Mouse (Mus musculus) neural tube, embryonic 11.5 days (tissue): ENCODE results near the gene Fndc5. TPM values are rescaled to one million over a fixed set of nuclear protein-coding genes. Genes with fewer than 3 reads are reported as not detected.

Experiments used
- ATAC-seq: fragments of 200-750 bp; cut with Nextera tagmentation; 2 replicates; pipeline ENCODE4 v1.8.0; 2017; ENCODE audit warnings: moderate number of reproducible peaks, mild to moderate bottlenecking, moderate TSS enrichment, moderate library complexity; ENCODE audit not compliant: insufficient read depth, low FRiP score, low TSS enrichment
- DNase-seq: peaks from one replicate; pipeline ENCODE4 v3.0.0-alpha.2; 2015; ENCODE audit warnings: low spot score
- H3K27ac ChIP-seq: fragments of 300-500 bp; sonication (generic); 2 replicates; pipeline ENCODE4 v1.5.1; 2014; ENCODE audit warnings: low read depth, mild to moderate bottlenecking, low read length
- H3K27me3 ChIP-seq: fragments of 300-500 bp; sonication (generic); 2 replicates; pipeline ENCODE4 v1.6.1; 2014; ENCODE audit warnings: mild to moderate bottlenecking, low read length, mixed read lengths; ENCODE audit not compliant: control insufficient read depth, insufficient read depth
- H3K36me3 ChIP-seq: fragments of 300-500 bp; sonication (generic); 2 replicates; pipeline ENCODE4 v1.6.1; 2014; ENCODE audit warnings: mild to moderate bottlenecking, low read length, moderate library complexity, mixed read lengths; ENCODE audit not compliant: control insufficient read depth, insufficient read depth
- H3K4me1 ChIP-seq: fragments of 300-500 bp; sonication (generic); 2 replicates; pipeline ENCODE4 v1.6.1; 2014; ENCODE audit warnings: low read length, mixed read lengths; ENCODE audit not compliant: control insufficient read depth, insufficient read depth
- H3K4me2 ChIP-seq: fragments of 300-500 bp; sonication (generic); 2 replicates; pipeline ENCODE4 v1.6.1; 2014; ENCODE audit warnings: low read depth, mild to moderate bottlenecking, moderate library complexity
- H3K4me3 ChIP-seq: fragments of 300-500 bp; sonication (generic); 2 replicates; pipeline ENCODE4 v1.5.1; 2014; ENCODE audit warnings: low read depth, low read length
- H3K9ac ChIP-seq: fragments of 300-500 bp; sonication (generic); 2 replicates; pipeline ENCODE4 v1.6.1; 2014; ENCODE audit warnings: mild to moderate bottlenecking, low read length
- H3K9me3 ChIP-seq: fragments of 300-500 bp; sonication (generic); 2 replicates; pipeline ENCODE4 v1.6.1; 2016; ENCODE audit warnings: low read length; ENCODE audit not compliant: control insufficient read depth
- WGBS: fragments of 180-500 bp; shearing (Covaris S2); extraction: QIAGEN DNeasy Blood & Tissue Kit; methylation state at CpG from one replicate; pipeline ENCODE4 v1.1.7; 2014; 5-methylcytosine and 5-hydroxymethylcytosine counted together
- polyA plus RNA-seq: library from polyadenylated mRNA; unstranded; fragments of >200 nt; fragmentation: Nextera tagmentation; extraction: Ambion mirVana; gene quantifications from 2 replicates; pipeline ENCODE4 v1.2.1, GENCODE M21; 2014

The Fndc5 gene
- 23.5 and 26.2 TPM in 2 replicates for polyA plus RNA-seq

GRCm38 (mm10) chr4:129136579-129137391, at the start of gene Fndc5:
Gene Fndc5, plus strand, starts transcription at chr4:129136999.
- DNase-seq (peak; percentile 50), ATAC-seq (0 out of 2 replicates have a peak, but pooled peaks have one; percentile 32)
- peak within 1 kb of the TSS; percentile 73 for H3K4me3 ChIP-seq
- peak within 1 kb of the TSS; percentile 84 for H3K9ac ChIP-seq
- H3K4me1 ChIP-seq: peaks cover 12% of the 10 kb centered on the region; the same call in 1 of the 2 replicates
- no peak within 1 kb of the TSS for H3K27ac ChIP-seq
- no peaks in the 10 kb centered on the region for H3K9me3 ChIP-seq
- under 1% methylated on average over 34 of the region's 80 CpGs for WGBS
- H3K27me3 ChIP-seq: 0 out of 2 replicates have a peak, but pooled peaks cover 3% of the 10 kb centered on the region
- H3K36me3 ChIP-seq: peaks cover 3% of the 10 kb centered on the region
- H3K4me2 ChIP-seq: peak within 1 kb of the TSS; percentile 96

- Histone ChIP-seq H3K9ac (no peak overlapping the region), H3K36me3 (peaks cover 4% of the 10 kb centered on the region; the same call in 1 of the 2 replicates), H3K4me3 (no peak overlapping the region), H3K27me3 (no peaks in the 10 kb centered on the region), H3K4me1 (no peaks in the 10 kb centered on the region), H3K4me2 (no peak overlapping the region), H3K9me3 (no peaks in the 10 kb centered on the region), H3K27ac (no peak overlapping the region)
- DNase-seq (no peak), ATAC-seq (no peak)
- WGBS: 44% methylated on average over 5 of the region's 5 CpGs
Measured at GRCm38 (mm10) chr4:129087850-129088249, 48.9 kb upstream of the Fndc5 start.

- Histone ChIP-seq H3K9ac (no peak overlapping the region), H3K27me3 (no peaks in the 10 kb centered on the region), H3K36me3 (no peaks in the 10 kb centered on the region), H3K27ac (no peak overlapping the region), H3K4me1 (no peaks in the 10 kb centered on the region), H3K4me2 (no peak overlapping the region), H3K9me3 (no peaks in the 10 kb centered on the region), H3K4me3 (no peak overlapping the region)
- no peak for ATAC-seq
- no peak for DNase-seq
- WGBS: 28% methylated on average over 15 of the region's 15 CpGs
Measured at GRCm38 (mm10) chr4:129095276-129095675, 41.5 kb upstream of the Fndc5 start.

- Histone ChIP-seq H3K4me1 (no peaks in the 10 kb centered on the region), H3K4me3 (no peak overlapping the region), H3K9me3 (no peaks in the 10 kb centered on the region), H3K27me3 (no peaks in the 10 kb centered on the region), H3K36me3 (no peaks in the 10 kb centered on the region), H3K9ac (no peak overlapping the region), H3K4me2 (no peak overlapping the region), H3K27ac (no peak overlapping the region)
- no peak for ATAC-seq
- 76% methylated on average over 7 of the region's 7 CpGs for WGBS
- DNase-seq: no peak
Measured at GRCm38 (mm10) chr4:129097006-129097405, 39.8 kb upstream of the Fndc5 start.

- 84% methylated on average over 14 of the region's 14 CpGs for WGBS
- no peak for ATAC-seq
- no peaks in the 10 kb centered on the region for H3K36me3 ChIP-seq
- H3K4me3 ChIP-seq: no peak overlapping the region
- no peak overlapping the region for H3K27ac ChIP-seq
- H3K4me2 ChIP-seq: no peak overlapping the region
- DNase-seq: no peak
- H3K4me1 ChIP-seq: no peaks in the 10 kb centered on the region
- H3K27me3 ChIP-seq: peaks cover 21% of the 10 kb centered on the region
- H3K9ac ChIP-seq: no peak overlapping the region
- no peaks in the 10 kb centered on the region for H3K9me3 ChIP-seq
Measured at GRCm38 (mm10) chr4:129102133-129102829, 34.5 kb upstream of the Fndc5 start.

- Histone ChIP-seq H3K4me2 (peak within 1 kb of the TSS; percentile 36), H3K27me3 (peaks cover 21% of the 10 kb centered on the region), H3K27ac (no peak within 1 kb of the TSS), H3K9ac (no peak within 1 kb of the TSS), H3K4me3 (peak within 1 kb of the TSS; percentile 17; the same call in 1 of the 2 replicates), H3K9me3 (no peaks in the 10 kb centered on the region), H3K36me3 (no peaks in the 10 kb centered on the region), H3K4me1 (no peaks in the 10 kb centered on the region)
- DNase-seq: no peak
- 1% methylated on average over 32 of the region's 40 CpGs for WGBS
- ATAC-seq: no peak
Measured at GRCm38 (mm10) chr4:129105356-129105755, 31.4 kb upstream of the Fndc5 start, which contains the start of gene Tmem54. Gene Tmem54, plus strand, starts transcription at chr4:129105548.

GRCm38 (mm10) chr4:129106073-129106472, 30.7 kb upstream of the Fndc5 start:
- 17% methylated on average over 9 of the region's 9 CpGs for WGBS
- Histone ChIP-seq H3K27me3 (peaks cover 21% of the 10 kb centered on the region), H3K4me1 (no peaks in the 10 kb centered on the region), H3K36me3 (no peaks in the 10 kb centered on the region), H3K4me2 (no peak overlapping the region), H3K27ac (no peak overlapping the region), H3K9ac (no peak overlapping the region), H3K9me3 (no peaks in the 10 kb centered on the region), H3K4me3 (no peak overlapping the region)
- ATAC-seq (no peak), DNase-seq (no peak)

- H3K4me1 ChIP-seq: no peaks in the 10 kb centered on the region
- no peaks in the 10 kb centered on the region for H3K36me3 ChIP-seq
- no peak overlapping the region for H3K4me2 ChIP-seq
- no peak overlapping the region for H3K4me3 ChIP-seq
- H3K9ac ChIP-seq: no peak overlapping the region
- WGBS: 74% methylated on average over 10 of the region's 10 CpGs
- H3K27me3 ChIP-seq: peaks cover 21% of the 10 kb centered on the region
- no peaks in the 10 kb centered on the region for H3K9me3 ChIP-seq
- no peak overlapping the region for H3K27ac ChIP-seq
- no peak for ATAC-seq
- no peak for DNase-seq
Measured at GRCm38 (mm10) chr4:129107348-129107899, 29.4 kb upstream of the Fndc5 start.
